Mouse (Mus musculus): ENCODE results near the gene Ddx39. TPM values are rescaled to one million over a fixed set of nuclear protein-coding genes. Genes with fewer than 3 reads are reported as not detected.
A peak's percentile ranks its signal among the peaks of the same experiment; 100 is the strongest.

Gene Ddx39
- polyA plus RNA-seq, 1 experiment from 2014 or later = 53.9 TPM

GRCm38 (mm10) chr8:83738949-83739710 is 24.2 kb downstream of the Ddx39 start:
- Histone ChIP-seq H3K27me3 (replicated peaks; ENCODE audit: insufficient read depth, low read length) (no peaks in the 10 kb centered on the region), H3K4me1 (ENCODE audit: insufficient read depth, low read depth, low read length) (peaks cover 3% of the 10 kb centered on the region; the same call in 1 of the 2 replicates), H3K4me3 (ENCODE audit: low read depth, low read length) (peak overlapping the region; percentile 67), H3K36me3 (ENCODE audit: insufficient read depth, low read length) (no peaks in the 10 kb centered on the region), H3K9ac (replicated peaks; ENCODE audit: low read depth) (peak overlapping the region; percentile 13), H3K4me2 (replicated peaks; ENCODE audit: low read depth, low read length) (peak overlapping the region; percentile 86), H3K9me3 (ENCODE audit: low read length) (no peaks in the 10 kb centered on the region), H3K27ac (ENCODE audit: low read length) (peak overlapping the region; percentile 71)
- ATAC-seq = peak; percentile 10; the same call in 1 of the 2 replicates
- peak; percentile 56 for DNase-seq (ENCODE audit: low spot score)
- WGBS = 57% methylated on average over 10 of the region's 10 CpGs
- TF ChIP-seq EP300 (IDR thresholded peaks at IDR 0.05) (no peak), CTCF (IDR thresholded peaks at IDR 0.05) (no peak)

DNA sequence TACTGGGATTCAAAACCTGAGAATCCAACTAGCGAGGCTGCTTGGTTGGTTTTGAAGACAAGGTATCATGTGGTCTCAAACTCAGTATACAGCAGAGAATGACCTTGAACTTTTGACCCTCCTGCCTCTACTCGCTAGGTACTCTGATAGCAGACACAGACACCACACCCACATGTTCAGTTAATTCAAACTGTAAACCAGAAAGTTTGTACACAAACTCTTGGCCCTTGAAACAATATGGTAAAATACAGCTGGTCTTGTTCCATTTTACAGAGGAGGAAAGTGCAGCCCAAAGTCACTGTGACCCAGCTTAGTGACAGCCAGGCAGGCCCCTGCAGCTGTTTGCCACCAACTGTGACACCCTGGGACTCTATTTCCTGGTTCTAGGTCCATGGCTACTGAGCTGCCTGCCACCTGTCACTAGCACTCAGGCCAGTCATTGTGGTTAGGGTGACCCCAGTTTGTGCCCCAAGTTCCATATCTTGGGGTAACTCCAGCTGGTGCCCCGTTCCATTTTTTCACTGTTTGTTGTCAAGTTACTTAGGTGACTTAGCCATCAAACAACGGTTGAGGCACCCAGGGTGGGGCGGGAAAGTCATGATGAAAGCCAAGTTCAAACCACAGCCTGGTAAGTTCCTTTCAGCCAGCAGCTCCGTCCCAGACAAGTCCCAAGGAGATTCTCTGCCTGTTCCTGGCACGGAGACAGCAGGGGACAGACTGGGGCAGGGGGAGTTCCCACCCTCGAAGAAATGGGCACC is 24.9 kb downstream of the Ddx39 start:
- no peaks in the 10 kb centered on the region for H3K9me3 ChIP-seq (ENCODE audit: low read length)
- H3K27ac ChIP-seq (ENCODE audit: low read length) = peak overlapping the region; percentile 93
- peak overlapping the region; percentile 86 for H3K4me2 ChIP-seq (replicated peaks; ENCODE audit: low read depth, low read length)
- no peaks in the 10 kb centered on the region for H3K36me3 ChIP-seq (ENCODE audit: insufficient read depth, low read length)
- H3K9ac ChIP-seq (replicated peaks; ENCODE audit: low read depth) = peak overlapping the region; percentile 71
- ATAC-seq = no peak
- DNase-seq (ENCODE audit: low spot score) = peak; percentile 51
- peaks cover 3% of the 10 kb centered on the region; the same call in 1 of the 2 replicates for H3K4me1 ChIP-seq (ENCODE audit: insufficient read depth, low read depth, low read length)
- TF ChIP-seq EP300 (IDR thresholded peaks at IDR 0.05) (no peak), CTCF (IDR thresholded peaks at IDR 0.05) (no peak)
- H3K4me3 ChIP-seq (ENCODE audit: low read depth, low read length) = peak overlapping the region; percentile 67
- 25% methylated on average over 8 of the region's 8 CpGs for WGBS
- no peaks in the 10 kb centered on the region for H3K27me3 ChIP-seq (replicated peaks; ENCODE audit: insufficient read depth, low read length)

GRCm38 (mm10) chr8:83740586-83740975 is 25.6 kb downstream of the Ddx39 start:
- DNase-seq (ENCODE audit: low spot score) = no peak

GRCm38 (mm10) chr8:83740976-83741741 is 26.2 kb downstream of the Ddx39 start, which contains the start of gene Adgre5:
Gene Adgre5, minus strand, starts transcription at chr8:83741326.
- WGBS = under 1% methylated on average over 44 of the region's 56 CpGs

More at GRCm38 (mm10) chr8:83740586-83740975, 25.6 kb downstream of the Ddx39 start:
- Histone ChIP-seq H3K9me3 (ENCODE audit: low read length) (no peaks in the 10 kb centered on the region), H3K9ac (replicated peaks; ENCODE audit: low read depth) (peak overlapping the region; percentile 71), H3K4me3 (ENCODE audit: low read depth, low read length) (peak overlapping the region; percentile 67), H3K27ac (ENCODE audit: low read length) (peak overlapping the region; percentile 93), H3K4me1 (ENCODE audit: insufficient read depth, low read depth, low read length) (peaks cover 3% of the 10 kb centered on the region; the same call in 1 of the 2 replicates), H3K36me3 (ENCODE audit: insufficient read depth, low read length) (no peaks in the 10 kb centered on the region), H3K27me3 (replicated peaks; ENCODE audit: insufficient read depth, low read length) (no peaks in the 10 kb centered on the region), H3K4me2 (replicated peaks; ENCODE audit: low read depth, low read length) (peak overlapping the region; percentile 86)
- TF ChIP-seq CTCF (IDR thresholded peaks at IDR 0.05) (no peak), EP300 (IDR thresholded peaks at IDR 0.05) (no peak)
- 6% methylated on average over 3 of the region's 3 CpGs for WGBS
- ATAC-seq = no peak

DNA sequence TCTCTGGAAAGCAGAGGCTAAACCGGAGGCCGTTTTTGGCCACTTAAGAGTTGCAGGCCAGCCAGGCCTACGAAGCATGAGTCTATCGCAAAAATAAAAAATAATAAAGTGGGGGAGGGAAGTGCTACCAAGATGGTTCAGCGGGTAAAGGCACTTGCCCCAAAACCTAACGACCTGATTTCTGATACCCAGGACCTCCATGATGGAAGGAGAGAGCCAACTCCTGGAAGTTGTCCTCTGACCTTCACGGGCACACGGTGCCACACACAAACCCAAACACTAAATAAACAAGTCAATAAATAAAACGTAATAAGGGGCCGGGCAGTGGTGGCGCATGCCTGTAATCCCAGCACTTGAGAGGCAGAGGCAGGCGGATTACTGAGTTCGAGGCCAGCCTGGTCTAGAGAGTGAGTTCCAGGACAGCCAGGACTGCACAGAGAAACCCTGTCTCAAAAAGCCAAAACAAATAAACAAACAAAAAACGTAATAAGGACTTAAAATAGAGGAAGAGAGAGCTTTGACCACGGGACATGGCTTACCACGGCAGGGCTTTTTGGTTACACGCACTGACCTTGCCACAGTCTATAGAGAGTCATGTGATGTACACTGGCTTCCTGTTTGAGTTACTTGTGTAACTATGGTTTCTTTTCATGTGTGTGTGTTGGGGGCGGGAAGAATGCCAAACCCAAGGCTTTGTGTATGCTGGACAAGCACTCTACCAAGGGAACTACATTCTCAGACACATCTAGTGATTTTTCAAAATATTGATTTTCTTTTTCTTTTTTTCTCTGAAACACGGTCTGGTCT is 27.1 kb downstream of the Ddx39 start:
- H3K27ac ChIP-seq (ENCODE audit: low read length) = peak overlapping the region; percentile 93
- peak; percentile 25; the same call in 1 of the 2 replicates for ATAC-seq
- no peak for TF ChIP-seq CTCF (IDR thresholded peaks at IDR 0.05)
- no peak; the same call in 1 of the 2 replicates for TF ChIP-seq EP300 (IDR thresholded peaks at IDR 0.05)
- DNase-seq (ENCODE audit: low spot score) = peak; percentile 77
- WGBS = 60% methylated on average over 19 of the region's 19 CpGs
- H3K4me2 ChIP-seq (replicated peaks; ENCODE audit: low read depth, low read length) = peak overlapping the region; percentile 86
- 0 out of 2 replicates have a peak overlapping the region, but pooled peaks have one; percentile 71 for H3K9ac ChIP-seq (replicated peaks; ENCODE audit: low read depth)
- H3K36me3 ChIP-seq (ENCODE audit: insufficient read depth, low read length) = no peaks in the 10 kb centered on the region
- no peaks in the 10 kb centered on the region for H3K27me3 ChIP-seq (replicated peaks; ENCODE audit: insufficient read depth, low read length)
- peak overlapping the region; percentile 67; the same call in 1 of the 2 replicates for H3K4me3 ChIP-seq (ENCODE audit: low read depth, low read length)
- H3K4me1 ChIP-seq (ENCODE audit: insufficient read depth, low read depth, low read length) = peaks cover 3% of the 10 kb centered on the region; the same call in 1 of the 2 replicates
- no peaks in the 10 kb centered on the region for H3K9me3 ChIP-seq (ENCODE audit: low read length)

More at GRCm38 (mm10) chr8:83740976-83741741, 26.2 kb downstream of the Ddx39 start, which contains the start of gene Adgre5:
- Histone ChIP-seq H3K4me1 (ENCODE audit: insufficient read depth, low read depth, low read length) (peaks cover 3% of the 10 kb centered on the region; the same call in 1 of the 2 replicates), H3K9ac (replicated peaks; ENCODE audit: low read depth) (peak within 1 kb of the TSS; percentile 71), H3K9me3 (ENCODE audit: low read length) (no peaks in the 10 kb centered on the region), H3K27me3 (replicated peaks; ENCODE audit: insufficient read depth, low read length) (no peaks in the 10 kb centered on the region), H3K4me2 (replicated peaks; ENCODE audit: low read depth, low read length) (peak within 1 kb of the TSS; percentile 86), H3K36me3 (ENCODE audit: insufficient read depth, low read length) (no peaks in the 10 kb centered on the region), H3K4me3 (ENCODE audit: low read depth, low read length) (peak within 1 kb of the TSS; percentile 67), H3K27ac (ENCODE audit: low read length) (peak within 1 kb of the TSS; percentile 93)
- TF ChIP-seq EP300 (IDR thresholded peaks at IDR 0.05) = peak; percentile 60; the same call in 1 of the 2 replicates
- TF ChIP-seq CTCF (IDR thresholded peaks at IDR 0.05) = peak; percentile 15
- DNase-seq (ENCODE audit: low spot score) = peak; percentile 91
- ATAC-seq = peak; percentile 90
